Mouse (Mus musculus) heart, embryonic 14.5 days (tissue): ENCODE results near the gene Cux2. TPM values are rescaled to one million over a fixed set of nuclear protein-coding genes. Genes with fewer than 3 reads are reported as not detected.

Experiments
- ATAC-seq: fragments of 200-750 bp; cut with Nextera tagmentation; 2 replicates; pipeline ENCODE4 v1.8.0; 2017; ENCODE audit warnings: low read depth, moderate TSS enrichment; ENCODE audit not compliant: insufficient number of reproducible peaks, insufficient read depth, low FRiP score
- H3K27ac ChIP-seq, 2 experiments: fragments of 200-500 bp in 1 of 2; fragments of 300-500 bp in 1 of 2; sonication (generic) in 1 of 2; replicated peaks in 1 of 2; 2 replicates each; pipeline ENCODE4 v1.5.1; 2012 to 2014; ENCODE audit warnings: low read depth in 2 of 2, low read length in 2 of 2, control low read depth in 1 of 2, mild to moderate bottlenecking in 1 of 2, mixed read lengths in 1 of 2; ENCODE audit not compliant: control insufficient read depth in 1 of 2, insufficient read depth in 1 of 2
- H3K27me3 ChIP-seq: fragments of 300-500 bp; sonication (generic); 2 replicates; pipeline ENCODE4 v1.6.1; 2014; ENCODE audit warnings: mild to moderate bottlenecking, low read length, control low read depth; ENCODE audit not compliant: control insufficient read depth, insufficient read depth
- H3K36me3 ChIP-seq: fragments of 300-500 bp; sonication (generic); 2 replicates; pipeline ENCODE4 v1.6.1; 2014; ENCODE audit warnings: mild to moderate bottlenecking, control low read depth, low read length, mixed read lengths; ENCODE audit not compliant: control insufficient read depth, insufficient read depth
- H3K4me1 ChIP-seq, 2 experiments: fragments of 200-500 bp in 1 of 2; fragments of 300-500 bp in 1 of 2; sonication (generic) in 1 of 2; 2 replicates each; pipeline ENCODE4 v1.6.1; 2012 to 2014; ENCODE audit warnings: low read length in 2 of 2, control low read depth in 1 of 2, mixed read lengths in 1 of 2; ENCODE audit not compliant: control insufficient read depth in 2 of 2, insufficient read depth in 2 of 2
- H3K4me2 ChIP-seq: fragments of 300-500 bp; sonication (generic); 2 replicates; pipeline ENCODE4 v1.6.1; 2014; ENCODE audit warnings: mild to moderate bottlenecking, low read length
- H3K4me3 ChIP-seq, 2 experiments: fragments of 200-500 bp in 1 of 2; fragments of 300-500 bp in 1 of 2; sonication (generic) in 1 of 2; 2 replicates each; pipeline ENCODE4 v1.5.1; 2012 to 2014; ENCODE audit warnings: low read length in 2 of 2, mild to moderate bottlenecking in 2 of 2, control low read depth in 1 of 2, low read depth in 1 of 2, moderate library complexity in 1 of 2; ENCODE audit not compliant: control insufficient read depth in 1 of 2, insufficient read depth in 1 of 2
- H3K9ac ChIP-seq: fragments of 300-500 bp; sonication (generic); 2 replicates; pipeline ENCODE4 v1.6.1; 2014; ENCODE audit warnings: mild to moderate bottlenecking, low read length
- H3K9me3 ChIP-seq: fragments of 300-500 bp; sonication (generic); 2 replicates; pipeline ENCODE4 v1.6.1; 2016; ENCODE audit warnings: low read length, control low read depth; ENCODE audit not compliant: control insufficient read depth
- WGBS: fragments of 180-500 bp; shearing (Covaris S2); extraction: QIAGEN DNeasy Blood & Tissue Kit; methylation state at CpG from one replicate; pipeline ENCODE4 v1.1.7; 2014; 5-methylcytosine and 5-hydroxymethylcytosine counted together
- polyA plus RNA-seq: library from polyadenylated mRNA; unstranded; fragments of >200 nt; fragmentation: Nextera tagmentation; extraction: Ambion mirVana; gene quantifications from 2 replicates; pipeline ENCODE4 v1.2.1, GENCODE M21; 2014

Gene Cux2
- polyA plus RNA-seq, 1 experiment from 2014 or later = 7.9 TPM

GRCm38 (mm10) chr5:122075736-122076135 is 25.8 kb upstream of the Cux2 start:
- Histone ChIP-seq H3K4me3 (no peak overlapping the region), H3K4me1 (peaks cover 18 to 19% of the 10 kb centered on the region in 2 experiments), H3K36me3 (no peaks in the 10 kb centered on the region), H3K4me2 (no peak overlapping the region), H3K9ac (no peak overlapping the region), H3K27ac (no peak overlapping the region), H3K9me3 (no peaks in the 10 kb centered on the region), H3K27me3 (no peaks in the 10 kb centered on the region)
- no peak for ATAC-seq
- 49% methylated on average over 3 of the region's 3 CpGs for WGBS

- no peak overlapping the region for H3K4me2 ChIP-seq
- peak overlapping the region; percentile 98 to 99 for H3K27ac ChIP-seq
- H3K4me1 ChIP-seq = peaks cover 28 to 32% of the 10 kb centered on the region in 2 experiments
- no peak for ATAC-seq
- H3K4me3 ChIP-seq = no peak overlapping the region
- H3K27me3 ChIP-seq = no peaks in the 10 kb centered on the region
- H3K9ac ChIP-seq = no peak overlapping the region
- H3K9me3 ChIP-seq = no peaks in the 10 kb centered on the region
- H3K36me3 ChIP-seq = no peaks in the 10 kb centered on the region
- WGBS = 75% methylated on average over 4 of the region's 4 CpGs
Observed at GRCm38 (mm10) chr5:122071997-122072396, 22.1 kb upstream of the Cux2 start.

- Histone ChIP-seq H3K4me3 (no peak overlapping the region), H3K9me3 (no peaks in the 10 kb centered on the region), H3K36me3 (no peaks in the 10 kb centered on the region), H3K4me2 (peak overlapping the region; percentile 30), H3K27me3 (no peaks in the 10 kb centered on the region), H3K27ac (peak overlapping the region; percentile 98 to 99), H3K4me1 (peaks cover 26 to 28% of the 10 kb centered on the region in 2 experiments), H3K9ac (peak overlapping the region; percentile 60; the same call in 1 of the 2 replicates)
- ATAC-seq = peak; percentile 77
- 23% methylated on average over 16 of the region's 16 CpGs for WGBS
Observed at GRCm38 (mm10) chr5:122070963-122071800, 21.3 kb upstream of the Cux2 start.

GRCm38 (mm10) chr5:122068563-122068962 is 18.7 kb upstream of the Cux2 start:
- H3K27me3 ChIP-seq = no peaks in the 10 kb centered on the region
- WGBS = 61% methylated on average over 13 of the region's 13 CpGs
- no peak overlapping the region for H3K4me2 ChIP-seq
- no peaks in the 10 kb centered on the region for H3K36me3 ChIP-seq
- no peak for ATAC-seq
- H3K4me1 ChIP-seq = peaks cover 26 to 33% of the 10 kb centered on the region in 2 experiments
- no peak overlapping the region for H3K9ac ChIP-seq
- H3K27ac ChIP-seq = no peak overlapping the region
- no peaks in the 10 kb centered on the region for H3K9me3 ChIP-seq
- H3K4me3 ChIP-seq = no peak overlapping the region

GRCm38 (mm10) chr5:122063204-122063933 is 13.5 kb upstream of the Cux2 start:
- 65% methylated on average over 25 of the region's 25 CpGs for WGBS
- H3K27ac ChIP-seq = no peak overlapping the region; a peak in 1 of 4 replicates
- H3K4me1 ChIP-seq = peaks cover 29 to 34% of the 10 kb centered on the region in 2 experiments

GRCm38 (mm10) chr5:122062479-122062878 is 12.6 kb upstream of the Cux2 start:
- Histone ChIP-seq H3K4me2 (peak overlapping the region; percentile 53), H3K9ac (peak overlapping the region; percentile 14; the same call in 1 of the 2 replicates), H3K27me3 (no peaks in the 10 kb centered on the region), H3K36me3 (no peaks in the 10 kb centered on the region), H3K9me3 (peaks cover 2% of the 10 kb centered on the region; the same call in 1 of the 2 replicates), H3K27ac (peak overlapping the region; percentile 57 to 67; a peak in 3 of 4 replicates), H3K4me1 (peaks cover 27 to 34% of the 10 kb centered on the region in 2 experiments), H3K4me3 (peak overlapping the region in 1 of 2 experiments; percentile 17; a peak in 1 of 4 replicates)
- 0 out of 2 replicates have a peak, but pooled peaks have one; percentile 4 for ATAC-seq
- WGBS = 12% methylated on average over 12 of the region's 12 CpGs

More at GRCm38 (mm10) chr5:122063204-122063933, 13.5 kb upstream of the Cux2 start:
- no peaks in the 10 kb centered on the region for H3K27me3 ChIP-seq
- H3K4me2 ChIP-seq = no peak overlapping the region
- H3K36me3 ChIP-seq = no peaks in the 10 kb centered on the region
- no peak overlapping the region; the same call in 1 of the 2 replicates for H3K9ac ChIP-seq
- H3K9me3 ChIP-seq = no peaks in the 10 kb centered on the region
- no peak overlapping the region for H3K4me3 ChIP-seq
- no peak for ATAC-seq

- Histone ChIP-seq H3K36me3 (no peaks in the 10 kb centered on the region), H3K4me1 (peaks cover 27 to 34% of the 10 kb centered on the region in 2 experiments), H3K4me2 (peak overlapping the region; percentile 7), H3K27me3 (no peaks in the 10 kb centered on the region), H3K9me3 (peaks cover 6% of the 10 kb centered on the region; the same call in 1 of the 2 replicates), H3K27ac (peak overlapping the region in 1 of 2 experiments; percentile 3; a peak in 1 of 4 replicates), H3K4me3 (no peak overlapping the region), H3K9ac (no peak overlapping the region)
- WGBS = 23% methylated on average over 11 of the region's 12 CpGs
- no peak; the same call in 1 of the 2 replicates for ATAC-seq
Observed at GRCm38 (mm10) chr5:122060767-122061333, 10.9 kb upstream of the Cux2 start.
